Mouse (Mus musculus) megakaryocyte, embryonic 14.5 days (primary cell): Measurements from ENCODE around the gene Igf2bp3.

Experiments
- FLI1 ChIP-seq: IDR thresholded peaks from 2 replicates; pipeline ENCODE4 v1.6.1; 2012; ENCODE audit warnings: low read length, inconsistent platforms, mixed read lengths
- GATA1 ChIP-seq: IDR thresholded peaks from 3 replicates; pipeline ENCODE4 v1.6.1; 2012; ENCODE audit warnings: mixed read lengths, low read length, inconsistent platforms, borderline replicate concordance

- no peak for TF ChIP-seq GATA1
- TF ChIP-seq FLI1, result no peak
Observed at GRCm38 (mm10) chr6:49213581-49214085, 1.1 kb downstream of the Igf2bp3 start.
